9 mouse cellular contexts compared by ENCODE assay signal in the genomic region with DNA sequence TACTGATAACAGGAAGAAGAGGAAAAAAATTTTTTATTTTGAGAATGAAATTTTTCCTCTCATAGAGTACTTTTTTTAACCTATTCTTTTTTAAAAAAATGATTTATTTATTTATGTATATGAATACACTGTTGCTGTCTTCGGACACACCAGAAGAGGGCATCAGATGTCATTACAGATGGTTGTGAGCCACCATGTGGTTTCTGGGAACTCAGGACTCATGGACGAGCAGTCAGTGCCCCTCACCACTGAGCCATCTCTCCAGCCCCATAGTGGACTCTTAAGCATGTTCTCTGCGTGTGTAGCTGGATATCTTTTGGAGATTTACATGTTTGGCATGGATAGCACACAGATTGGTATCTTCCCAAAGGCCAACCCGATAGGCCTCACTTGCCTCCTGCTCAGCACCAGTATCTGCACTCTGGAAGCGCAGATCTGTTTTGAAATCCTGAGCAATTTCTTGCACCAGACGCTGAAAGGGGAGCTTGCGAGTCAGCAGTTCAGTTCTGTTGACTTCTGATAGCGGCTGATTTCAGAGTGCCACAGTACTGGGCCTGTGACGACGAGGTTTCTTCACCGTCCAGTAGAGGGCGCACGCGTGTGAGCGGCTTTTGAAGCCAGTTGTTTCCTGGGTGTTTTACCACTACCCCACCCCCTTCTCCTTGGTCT. TPM values are rescaled to one million over a fixed set of nuclear protein-coding genes. Genes with fewer than 3 reads are reported as not detected.
A peak's percentile ranks its signal among the peaks of the same experiment; 100 is the strongest.
DNase-seq lines count a peak whose midpoint lies in the region; ATAC-seq and TF ChIP-seq lines count a peak whose summit lies in the region.
"Had no signal": no experiment of that assay in that cellular context is flagged by ENCODE, and none has a peak within 500 bp of the region (broad histone marks: within the 10 kb centered on the region; RNA-seq: fewer than 3 reads in every experiment).

No protein-coding gene starts in this region.

- H3K9ac ChIP-seq in forebrain, embryonic 12.5 days, result no peak overlapping the region
- H3K9ac ChIP-seq: lung, embryonic 15.5 days had no signal

- 37% methylated on average over 15 of the region's 15 CpGs for WGBS in forebrain, embryonic 10.5 days
- 33% methylated on average over 15 of the region's 15 CpGs for WGBS in forebrain, embryonic 12.5 days
- 25% methylated on average over 15 of the region's 15 CpGs for WGBS in spleen, adult 2 months

- no peak for TF ChIP-seq POLR2A in spleen, adult 2 months (IDR thresholded peaks at IDR 0.05; ENCODE audit: low read depth, low read length)

- H3K9me3 ChIP-seq in forebrain, embryonic 10.5 days, result peaks cover 16% of the 10 kb centered on the region
- H3K9me3 ChIP-seq in forebrain, embryonic 12.5 days, result peaks cover 15% of the 10 kb centered on the region

- peak; percentile 68 for DNase-seq in forebrain, embryonic 10.5 days (ENCODE audit: extremely low spot score, low spot score)
- DNase-seq in MEL-GATA-1-ER (ENCODE audit: extremely low read depth, low read depth), result peak; percentile 91
- peak; percentile 50 to 72 for DNase-seq in cerebellum, postnatal 14 days
- DNase-seq in heart, adult 8-10 months (ENCODE audit: low spot score), result peak; percentile 68
- DNase-seq in layer of hippocampus, adult 9-11 months, result peak; percentile 68
- DNase-seq in spleen, adult 2 months (ENCODE audit: low read depth in 1 of 2, low spot score in 2 of 2), result peak; percentile 76 to 80

- H3K4me2 ChIP-seq in forebrain, embryonic 12.5 days, result no peak overlapping the region
- H3K4me2 ChIP-seq: lung, embryonic 15.5 days had no signal

- no peaks in the 10 kb centered on the region for H3K27me3 ChIP-seq in forebrain, embryonic 10.5 days (ENCODE audit: poor library complexity, severe bottlenecking)
- no peaks in the 10 kb centered on the region for H3K27me3 ChIP-seq in forebrain, embryonic 12.5 days
- H3K27me3 ChIP-seq in spleen, adult 2 months (ENCODE audit: control insufficient read depth, insufficient read depth, low read length), result no peaks in the 10 kb centered on the region
- H3K27me3 ChIP-seq: lung, embryonic 15.5 days had no signal

- H3K4me3 ChIP-seq in forebrain, embryonic 10.5 days, result no peak overlapping the region
- no peak overlapping the region for H3K4me3 ChIP-seq in forebrain, embryonic 12.5 days (replicated peaks)
- H3K4me3 ChIP-seq in spleen, adult 2 months (ENCODE audit: extremely low read depth, insufficient read depth, insufficient read length), result no peak overlapping the region
- H3K4me3 ChIP-seq: lung, embryonic 15.5 days had no signal

- ATAC-seq in forebrain, embryonic 12.5 days (ENCODE audit: low FRiP score), result no peak
- peak; percentile 43 for ATAC-seq in megakaryocyte, adult 5-6 weeks (ENCODE audit: poor library complexity, severe bottlenecking)

- H3K36me3 ChIP-seq in forebrain, embryonic 10.5 days (replicated peaks), result peaks cover 36% of the 10 kb centered on the region
- H3K36me3 ChIP-seq in forebrain, embryonic 12.5 days (replicated peaks), result peaks cover 15% of the 10 kb centered on the region
- H3K36me3 ChIP-seq in spleen, adult 2 months (ENCODE audit: control insufficient read depth, insufficient read depth, low read length), result peaks cover 2% of the 10 kb centered on the region; the same call in 1 of the 2 replicates

- peak; percentile 92 for TF ChIP-seq CTCF in spleen, adult 2 months (IDR thresholded peaks at IDR 0.05; ENCODE audit: extremely low read depth, insufficient read depth, insufficient read length, insufficient replicate concordance)

- no peak overlapping the region for H3K27ac ChIP-seq in forebrain, embryonic 10.5 days
- no peak overlapping the region for H3K27ac ChIP-seq in forebrain, embryonic 12.5 days
- peak overlapping the region; percentile 58 for H3K27ac ChIP-seq in spleen, adult 2 months (ENCODE audit: insufficient read depth, low read length)
- H3K27ac ChIP-seq: lung, embryonic 15.5 days had no signal

- peaks cover 16% of the 10 kb centered on the region for H3K4me1 ChIP-seq in forebrain, embryonic 10.5 days
- H3K4me1 ChIP-seq in forebrain, embryonic 12.5 days, result peaks cover 14% of the 10 kb centered on the region
- no peaks in the 10 kb centered on the region for H3K4me1 ChIP-seq in spleen, adult 2 months (ENCODE audit: control insufficient read depth, insufficient read depth, insufficient read length)

RNA-seq across cellular contexts. Expression of a gene that starts 5.0 kb away (rescaled TPM):
- polyA plus RNA-seq in forebrain, embryonic 10.5 days (2016; fragmentation: Nextera tagmentation; extraction: Ambion mirVana), result 234 and 235 TPM in 2 replicates
- 158 and 173 TPM in 2 replicates for polyA plus RNA-seq in forebrain, embryonic 12.5 days (2016; fragmentation: Nextera tagmentation; extraction: Ambion mirVana)
- total RNA-seq in heart, adult 8-10 months (2022), result 100 to 1,000 TPM in 1 of 4 experiments, 10 to 100 TPM in 3; 74.2 to 104 (median 85.4) TPM
- 24.8 and 35.1 TPM in 2 replicates for total RNA-seq in megakaryocyte, adult 5-6 weeks (2015)
- 10.0 and 10.7 TPM in 2 replicates for total RNA-seq in megakaryocyte, adult 5-6 weeks (2017)
- polyA plus RNA-seq in spleen, adult 2 months (2012; rRNA removed), result 102 and 109 TPM in 2 replicates

RNA-seq across cellular contexts. Expression of a gene that starts 17.8 kb away (rescaled TPM):
- 0.10 and 0.27 TPM in 2 replicates for polyA plus RNA-seq in forebrain, embryonic 10.5 days (2016; fragmentation: Nextera tagmentation; extraction: Ambion mirVana)
- polyA plus RNA-seq in forebrain, embryonic 12.5 days (2016; fragmentation: Nextera tagmentation; extraction: Ambion mirVana), result 0.13 and 0.14 TPM in 2 replicates
- total RNA-seq in heart, adult 8-10 months (2022), result 10 to 100 TPM in 1 of 4 experiments, 1 to 10 TPM in 3; 7.2 to 10.5 (median 7.7) TPM
- 14.1 and 17.8 TPM in 2 replicates for total RNA-seq in megakaryocyte, adult 5-6 weeks (2015)
- total RNA-seq in megakaryocyte, adult 5-6 weeks (2017), result 26.9 and 28.4 TPM in 2 replicates
- polyA plus RNA-seq in spleen, adult 2 months (2012; rRNA removed), result 5.4 and 6.3 TPM in 2 replicates
